Mouse (Mus musculus) spleen, adult 2 months (tissue): ENCODE measurements around the gene Tmem150c.

Experiments
- CTCF ChIP-seq: fragments of 200-500 bp; IDR thresholded peaks from 2 replicates; pipeline ENCODE4 v1.5.1; 2011; ENCODE audit warnings: mild to moderate bottlenecking, inconsistent platforms; ENCODE audit not compliant: insufficient read depth, insufficient read length, insufficient replicate concordance; ENCODE audit errors: extremely low read depth
- POLR2A ChIP-seq: fragments of 200-500 bp; IDR thresholded peaks from 2 replicates; pipeline ENCODE4 v1.6.1; 2011; ENCODE audit warnings: low read depth, low read length, inconsistent platforms

- TF ChIP-seq POLR2A = no peak
- no peak for TF ChIP-seq CTCF
Measured at GRCm38 (mm10) chr5:100071541-100071940, 88.1 kb downstream of the Tmem150c start.
